Mouse (Mus musculus) small intestine, adult 2 months (tissue): ENCODE results near the gene Olfr641.

Experiments
- CTCF ChIP-seq: fragments of 200-500 bp; IDR thresholded peaks from 2 replicates; pipeline ENCODE4 v1.5.1; 2012; ENCODE audit warnings: low read depth, mild to moderate bottlenecking, control low read depth, inconsistent platforms, low read length, moderate library complexity, mixed read lengths; ENCODE audit not compliant: insufficient replicate concordance, insufficient read length; ENCODE audit errors: extremely low read depth
- POLR2A ChIP-seq: fragments of 200-500 bp; IDR thresholded peaks from 2 replicates; pipeline ENCODE4 v1.6.1; 2012; ENCODE audit warnings: low read depth, mild to moderate bottlenecking, control low read depth, inconsistent platforms, low read length, moderate library complexity

DNA sequence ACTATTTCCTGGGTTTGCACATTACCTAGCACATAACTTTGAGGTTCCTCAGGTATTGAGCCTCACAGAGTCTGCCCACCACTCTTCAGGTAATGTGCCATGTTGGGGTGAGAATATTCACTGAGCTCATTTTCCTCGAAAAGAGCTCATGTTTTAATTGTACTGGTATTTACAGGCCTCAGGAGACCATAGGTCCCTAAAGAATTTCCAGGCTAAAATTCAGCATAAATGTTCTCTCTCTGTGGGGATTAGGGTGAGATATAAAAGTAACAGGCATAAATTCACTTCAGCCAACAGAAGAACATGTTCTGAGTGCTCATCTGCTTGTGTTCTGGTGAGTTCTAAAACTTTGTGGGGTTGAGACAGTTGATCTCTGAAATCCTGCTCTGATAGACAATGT, at the start of gene Olfr641:
- no peak for TF ChIP-seq CTCF
- no peak for TF ChIP-seq POLR2A
